Mouse (Mus musculus) ES-Bruce4 (cell line): ENCODE results near the gene Ppp4r2.

Experiments
- CTCF ChIP-seq: IDR thresholded peaks from one replicate; pipeline ENCODE4 v1.8.1; 2011; ENCODE audit warnings: low read depth, low read length
- EP300 ChIP-seq: IDR thresholded peaks from 2 replicates; pipeline ENCODE4 v1.6.1; 2011; ENCODE audit warnings: low read depth, low read length; ENCODE audit not compliant: insufficient read depth

DNA sequence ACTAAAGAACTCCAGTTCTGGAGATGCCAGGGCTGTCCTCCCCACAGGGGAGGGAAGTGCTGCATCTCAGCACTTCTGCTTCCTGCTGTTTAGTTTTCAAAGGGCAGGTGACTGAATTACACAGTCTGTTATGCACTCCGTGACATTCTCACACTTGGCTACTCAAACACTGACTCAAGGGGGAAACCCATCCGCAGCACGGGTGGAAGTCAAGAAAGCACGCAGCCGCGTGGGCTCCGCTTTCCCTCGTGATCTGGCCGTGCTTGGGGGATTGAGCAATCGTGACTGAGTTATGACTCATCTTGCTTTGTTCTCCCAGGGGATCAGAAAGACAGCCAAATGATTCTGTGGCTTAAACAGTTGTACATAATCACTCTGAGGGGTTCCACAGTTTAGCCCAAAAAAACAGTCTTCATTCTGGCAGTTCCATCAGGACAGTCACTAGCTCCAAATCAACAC lies 32.9 kb upstream of the Ppp4r2 start:
- TF ChIP-seq CTCF (no peak), EP300 (no peak)
